Mouse (Mus musculus) kidney, postnatal 0 days (tissue): Measurements from ENCODE around the gene Serinc2. TPM values are rescaled to one million over a fixed set of nuclear protein-coding genes. Genes with fewer than 3 reads are reported as not detected.
A peak's percentile ranks its signal among the peaks of the same experiment; 100 is the strongest.

Experiments
- ATAC-seq: fragments of 200-750 bp; cut with Nextera tagmentation; replicated peaks from 2 replicates; pipeline ENCODE4 v1.8.0; 2017; ENCODE audit warnings: low read depth, moderate number of reproducible peaks, moderate TSS enrichment, moderate library complexity; ENCODE audit not compliant: low FRiP score
- DNase-seq: peaks from one replicate; pipeline ENCODE4 v3.0.0-alpha.2; 2016; ENCODE audit warnings: low spot score
- H3K27ac ChIP-seq: fragments of 300-500 bp; sonication (generic); 2 replicates; pipeline ENCODE4 v1.5.1; 2014; ENCODE audit warnings: mild to moderate bottlenecking
- H3K27me3 ChIP-seq: fragments of 300-500 bp; sonication (generic); 2 replicates; pipeline ENCODE4 v1.6.1; 2014; ENCODE audit warnings: low read length, mixed read lengths; ENCODE audit not compliant: insufficient read depth
- H3K36me3 ChIP-seq: fragments of 300-500 bp; sonication (generic); 2 replicates; pipeline ENCODE4 v1.6.1; 2014; ENCODE audit warnings: low read length, mixed read lengths; ENCODE audit not compliant: insufficient read depth
- H3K4me1 ChIP-seq: fragments of 300-500 bp; sonication (generic); replicated peaks from 2 replicates; pipeline ENCODE4 v1.6.1; 2014; ENCODE audit warnings: antibody characterized with exemption, low read length, mixed read lengths; ENCODE audit not compliant: insufficient read depth
- H3K4me2 ChIP-seq: fragments of 300-500 bp; sonication (generic); 2 replicates; pipeline ENCODE4 v1.6.1; 2014; ENCODE audit warnings: mild to moderate bottlenecking, low read length, moderate library complexity, mixed read lengths
- H3K4me3 ChIP-seq: fragments of 300-500 bp; sonication (generic); replicated peaks from 2 replicates; pipeline ENCODE4 v1.5.1; 2014; ENCODE audit warnings: low read depth, low read length
- H3K9ac ChIP-seq: fragments of 300-500 bp; sonication (generic); 2 replicates; pipeline ENCODE4 v1.6.1; 2014; ENCODE audit warnings: low read depth, low read length
- H3K9me3 ChIP-seq: fragments of 300-500 bp; sonication (generic); replicated peaks from 2 replicates; pipeline ENCODE4 v1.6.1; 2016; ENCODE audit warnings: low read length, inconsistent platforms, mixed read lengths
- CTCF ChIP-seq: IDR thresholded peaks from 2 replicates; pipeline ENCODE4 v1.5.1; 2016; ENCODE audit warnings: antibody characterized with exemption, low read depth, mild to moderate bottlenecking, moderate library complexity
- WGBS: fragments of 180-500 bp; shearing (Covaris S2); extraction: QIAGEN DNeasy Blood & Tissue Kit; methylation state at CpG from one replicate; pipeline ENCODE4 v1.1.7; 2014; 5-methylcytosine and 5-hydroxymethylcytosine counted together
- polyA plus RNA-seq: library from polyadenylated mRNA; unstranded; fragments of >200 nt; fragmentation: Nextera tagmentation; extraction: Ambion mirVana; gene quantifications from 2 replicates; pipeline ENCODE4 v1.2.1, GENCODE M21; 2015

Serinc2 gene
- polyA plus RNA-seq, 1 experiment from 2014 or later, result 52.6 TPM

DNA sequence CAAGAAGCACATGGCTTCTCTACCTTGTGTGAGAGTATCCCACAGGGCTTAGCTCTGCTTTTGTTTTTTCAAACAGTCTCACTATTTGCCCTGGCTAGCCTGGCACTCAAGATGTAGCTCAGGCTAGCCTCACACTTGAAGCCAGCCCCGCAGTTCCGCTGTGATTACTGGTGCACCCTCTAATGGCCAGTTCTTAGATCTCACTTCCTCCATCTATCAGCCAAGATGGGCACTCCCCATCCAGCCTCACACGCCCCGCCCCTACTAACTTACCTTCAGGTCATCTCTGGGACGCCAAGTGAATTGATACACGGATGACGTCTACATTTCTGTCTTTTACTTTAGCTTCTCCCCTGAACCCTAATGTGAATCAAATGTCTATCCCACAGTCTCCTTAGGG, 40.6 kb upstream of the Serinc2 start:
- Histone ChIP-seq H3K4me1 (peaks cover 5% of the 10 kb centered on the region; the same call in 1 of the 2 replicates), H3K36me3 (peaks cover 36% of the 10 kb centered on the region; the same call in 1 of the 2 replicates), H3K9ac (no peak overlapping the region), H3K27me3 (no peaks in the 10 kb centered on the region), H3K27ac (no peak overlapping the region), H3K9me3 (no peaks in the 10 kb centered on the region), H3K4me2 (no peak overlapping the region), H3K4me3 (no peak overlapping the region)
- DNase-seq, result no peak
- no peak for TF ChIP-seq CTCF
- WGBS, result 84% methylated on average over 7 of the region's 7 CpGs
- ATAC-seq, result no peak

DNA sequence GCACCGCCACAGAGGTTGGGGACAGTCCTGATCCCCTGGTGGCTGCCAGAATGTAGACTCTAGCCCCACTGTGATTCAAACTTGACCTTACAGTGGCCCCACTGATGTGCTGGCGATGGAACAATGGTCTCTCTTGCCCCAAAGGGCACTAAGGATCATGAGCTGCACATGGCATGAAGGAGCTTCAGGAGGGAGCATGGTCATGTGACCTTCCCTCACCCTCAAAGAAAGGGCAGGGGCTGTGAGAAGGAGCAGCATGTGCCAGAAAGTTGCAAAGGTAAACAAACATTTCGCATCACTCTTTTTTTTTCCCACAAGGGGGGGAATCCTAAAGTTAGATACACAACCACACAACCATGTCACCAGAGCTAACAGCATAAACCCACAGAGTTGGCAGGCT, 39.1 kb upstream of the Serinc2 start:
- Histone ChIP-seq H3K9me3 (no peaks in the 10 kb centered on the region), H3K9ac (no peak overlapping the region), H3K36me3 (peaks cover 29% of the 10 kb centered on the region; the same call in 1 of the 2 replicates), H3K27ac (0 out of 2 replicates have a peak overlapping the region, but pooled peaks have one; percentile 13), H3K4me1 (peaks cover 5% of the 10 kb centered on the region; the same call in 1 of the 2 replicates), H3K4me3 (no peak overlapping the region), H3K4me2 (no peak overlapping the region), H3K27me3 (no peaks in the 10 kb centered on the region)
- TF ChIP-seq CTCF, result no peak
- WGBS, result 72% methylated on average over 3 of the region's 3 CpGs
- ATAC-seq (no peak), DNase-seq (no peak)

GRCm38 (mm10) chr4:130316691-130317090, 37.7 kb upstream of the Serinc2 start:
- Histone ChIP-seq H3K4me2 (no peak overlapping the region), H3K4me3 (no peak overlapping the region), H3K4me1 (peaks cover 5% of the 10 kb centered on the region; the same call in 1 of the 2 replicates), H3K36me3 (peaks cover 18% of the 10 kb centered on the region; the same call in 1 of the 2 replicates), H3K27me3 (no peaks in the 10 kb centered on the region), H3K9ac (no peak overlapping the region), H3K9me3 (no peaks in the 10 kb centered on the region), H3K27ac (peak overlapping the region; percentile 70)
- WGBS, result 78% methylated on average over 10 of the region's 10 CpGs
- ATAC-seq, result no peak
- DNase-seq, result no peak
- TF ChIP-seq CTCF, result no peak

- Histone ChIP-seq H3K4me2 (no peak overlapping the region), H3K27ac (peak overlapping the region; percentile 70), H3K4me1 (peaks cover 5% of the 10 kb centered on the region; the same call in 1 of the 2 replicates), H3K27me3 (no peaks in the 10 kb centered on the region), H3K9me3 (no peaks in the 10 kb centered on the region), H3K9ac (no peak overlapping the region), H3K36me3 (peaks cover 15% of the 10 kb centered on the region; the same call in 1 of the 2 replicates), H3K4me3 (no peak overlapping the region)
- peak; percentile 46 for DNase-seq
- peak; percentile 29; the same call in 1 of the 2 replicates for ATAC-seq
- no peak for TF ChIP-seq CTCF
- WGBS, result 50% methylated on average over 13 of the region's 13 CpGs
These were observed 36.9 kb upstream of the Serinc2 start for GRCm38 (mm10) chr4:130315771-130316527.

DNA sequence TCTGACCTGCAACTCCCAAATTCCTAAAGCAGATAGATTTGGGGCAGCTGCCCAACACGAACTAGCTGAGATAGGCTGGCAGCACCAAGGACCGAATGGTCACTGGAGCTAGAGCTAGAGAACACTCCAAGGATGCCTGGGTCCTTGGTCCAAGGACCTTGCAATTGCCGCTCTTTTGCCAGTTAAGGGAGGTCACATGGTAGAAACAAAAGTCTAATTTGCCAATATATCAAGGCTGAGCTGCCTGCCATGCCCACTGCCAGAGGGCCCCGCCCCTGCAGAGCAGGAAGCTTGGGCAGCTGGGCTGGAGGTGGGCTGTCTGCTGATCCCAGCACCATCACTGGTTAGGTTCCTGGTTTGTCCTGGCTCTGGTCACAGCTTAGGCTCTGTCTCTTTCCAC, 34.5 kb upstream of the Serinc2 start:
- no peaks in the 10 kb centered on the region for H3K9me3 ChIP-seq
- ATAC-seq (no peak), DNase-seq (no peak)
- H3K4me1 ChIP-seq, result peaks cover 5% of the 10 kb centered on the region
- no peak for TF ChIP-seq CTCF
- peaks cover 3% of the 10 kb centered on the region; the same call in 1 of the 2 replicates for H3K27me3 ChIP-seq
- H3K4me2 ChIP-seq, result no peak overlapping the region
- WGBS, result 84% methylated on average over 4 of the region's 4 CpGs
- peaks cover 10% of the 10 kb centered on the region; the same call in 1 of the 2 replicates for H3K36me3 ChIP-seq
- H3K4me3 ChIP-seq, result no peak overlapping the region
- H3K27ac ChIP-seq, result no peak overlapping the region
- H3K9ac ChIP-seq, result no peak overlapping the region

- ATAC-seq (no peak), DNase-seq (no peak)
- Histone ChIP-seq H3K4me3 (no peak overlapping the region), H3K4me2 (no peak overlapping the region), H3K9me3 (no peaks in the 10 kb centered on the region), H3K4me1 (peaks cover 7% of the 10 kb centered on the region), H3K9ac (no peak overlapping the region), H3K36me3 (peaks cover 10% of the 10 kb centered on the region; the same call in 1 of the 2 replicates), H3K27ac (no peak overlapping the region), H3K27me3 (peaks cover 3% of the 10 kb centered on the region; the same call in 1 of the 2 replicates)
- no peak for TF ChIP-seq CTCF
- 85% methylated on average over 3 of the region's 3 CpGs for whole genome bisulfite sequencing
These were observed 33.5 kb upstream of the Serinc2 start for GRCm38 (mm10) chr4:130312526-130312925.
